Mouse (Mus musculus) E14TG2a.4 (cell line): Measurements from ENCODE around the gene Fam243.

Experiments
- H3K27me3 ChIP-seq: 2 replicates; pipeline ENCODE4 v1.6.1; 2014; ENCODE audit warnings: low read length, control low read depth; ENCODE audit not compliant: insufficient read depth
- H3K36me3 ChIP-seq: 2 replicates; pipeline ENCODE4 v1.6.1; 2014; ENCODE audit warnings: low read length, control low read depth; ENCODE audit not compliant: insufficient read depth
- H3K4me1 ChIP-seq: replicated peaks from 2 replicates; pipeline ENCODE4 v1.6.1; 2014; ENCODE audit warnings: low read depth, low read length, control low read depth
- H3K4me3 ChIP-seq: replicated peaks from 2 replicates; pipeline ENCODE4 v1.5.1; 2014; ENCODE audit warnings: mild to moderate bottlenecking, low read length
- H3K9me3 ChIP-seq: 2 replicates; pipeline ENCODE4 v1.6.1; 2014; ENCODE audit warnings: low read length, control low read depth
- CTCF ChIP-seq: conservative IDR thresholded peaks from 2 replicates; pipeline ENCODE4 v1.5.1; 2014; ENCODE audit warnings: low read length
- NANOG ChIP-seq: IDR thresholded peaks from 2 replicates; pipeline ENCODE4 v1.6.1; 2014; ENCODE audit warnings: borderline replicate concordance, low read length, mixed read lengths
- POU5F1 ChIP-seq: IDR thresholded peaks from 2 replicates; pipeline ENCODE4 v1.6.1; 2014; ENCODE audit warnings: low read length, borderline replicate concordance

Gene Fam243

DNA sequence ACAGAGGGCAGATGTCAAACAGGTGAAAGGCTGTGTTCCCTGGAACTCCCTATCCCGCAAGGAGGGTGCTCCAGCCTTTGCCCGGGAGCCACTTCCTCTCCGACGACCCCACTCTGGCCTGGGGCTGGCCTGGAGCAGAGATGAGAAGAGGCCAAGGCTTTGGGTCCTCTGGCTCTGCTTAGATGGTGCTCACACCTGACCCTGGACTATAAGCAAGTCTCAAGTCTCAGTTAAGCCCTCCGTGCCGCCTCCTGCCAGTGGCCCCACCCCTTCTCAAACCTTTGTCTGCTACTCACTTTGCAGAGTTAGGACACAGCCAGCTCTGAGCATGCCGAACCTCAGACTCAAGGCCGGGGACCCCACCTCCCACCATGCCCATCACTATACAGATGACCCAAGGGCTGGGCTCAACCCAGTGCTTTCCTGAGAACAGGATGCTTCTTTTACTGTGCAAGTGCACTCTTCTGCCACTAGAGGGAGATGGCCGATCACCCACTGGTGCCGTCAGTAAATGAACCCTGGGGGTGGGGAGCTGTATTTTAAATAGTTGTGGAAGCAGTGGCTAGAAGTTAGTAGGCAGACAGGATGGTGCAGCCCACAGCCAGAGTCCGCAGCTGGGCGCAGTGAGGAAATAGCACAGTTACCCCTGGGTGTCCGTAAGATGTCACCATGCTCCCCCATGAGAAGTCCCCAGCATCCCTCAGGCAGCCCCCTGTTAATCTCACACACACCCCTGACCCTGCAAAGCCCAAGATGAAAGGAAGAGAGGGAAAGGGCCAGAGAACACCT lies 7.1 kb downstream of the Fam243 start:
- no peaks in the 10 kb centered on the region for H3K9me3 ChIP-seq
- H3K27me3 ChIP-seq = peaks cover 11% of the 10 kb centered on the region
- TF ChIP-seq NANOG = no peak
- TF ChIP-seq CTCF = peak; percentile 93
- peaks cover 17% of the 10 kb centered on the region; the same call in 1 of the 2 replicates for H3K36me3 ChIP-seq
- H3K4me3 ChIP-seq = no peak overlapping the region
- peaks cover 22% of the 10 kb centered on the region for H3K4me1 ChIP-seq

DNA sequence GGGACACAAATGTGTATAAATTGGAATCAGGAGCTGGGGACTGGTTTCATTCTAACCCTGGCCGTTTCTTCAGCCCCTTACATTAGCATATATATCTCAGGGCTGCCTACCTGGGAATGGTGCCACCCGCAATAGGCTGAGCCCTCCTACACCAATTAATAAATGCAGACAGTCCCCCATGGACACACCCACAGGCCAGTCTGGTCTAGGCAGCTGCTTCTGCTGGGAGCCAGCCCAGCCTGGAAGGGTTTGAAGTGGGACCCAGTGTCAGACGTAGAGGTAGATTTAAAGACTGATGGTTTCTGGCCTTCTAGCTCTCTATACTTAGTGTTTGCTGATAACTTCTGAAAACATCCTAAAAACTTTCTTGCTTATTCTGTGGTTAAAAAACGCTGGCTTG lies 12.1 kb downstream of the Fam243 start:
- Histone ChIP-seq H3K4me3 (no peak overlapping the region), H3K27me3 (no peaks in the 10 kb centered on the region), H3K4me1 (peaks cover 13% of the 10 kb centered on the region; the same call in 1 of the 2 replicates), H3K9me3 (no peaks in the 10 kb centered on the region), H3K36me3 (peaks cover 29% of the 10 kb centered on the region)
- no peak for TF ChIP-seq POU5F1
- TF ChIP-seq NANOG = no peak
- TF ChIP-seq CTCF = no peak

DNA sequence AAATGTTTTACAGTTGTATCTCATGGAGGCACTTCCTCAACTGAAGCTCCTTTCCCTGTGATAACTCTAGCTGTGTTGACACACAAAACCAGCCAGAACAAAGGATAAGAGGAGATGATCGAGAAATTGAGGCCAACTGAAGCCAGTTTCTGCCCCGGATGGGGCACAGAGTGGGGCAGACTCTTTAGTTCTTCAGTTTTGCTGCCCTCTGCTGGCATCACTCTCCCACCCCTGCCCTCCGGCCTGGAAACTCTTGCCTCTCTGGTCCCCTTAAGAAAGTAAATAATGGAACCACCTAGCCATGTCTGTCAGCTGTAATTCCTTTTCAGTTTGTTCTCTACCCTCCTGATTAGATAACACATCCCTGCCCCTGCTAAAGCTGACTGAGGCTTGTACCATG lies 13.3 kb downstream of the Fam243 start:
- TF ChIP-seq POU5F1 (no peak), NANOG (no peak), CTCF (no peak)
- H3K27me3 ChIP-seq = no peaks in the 10 kb centered on the region

DNA sequence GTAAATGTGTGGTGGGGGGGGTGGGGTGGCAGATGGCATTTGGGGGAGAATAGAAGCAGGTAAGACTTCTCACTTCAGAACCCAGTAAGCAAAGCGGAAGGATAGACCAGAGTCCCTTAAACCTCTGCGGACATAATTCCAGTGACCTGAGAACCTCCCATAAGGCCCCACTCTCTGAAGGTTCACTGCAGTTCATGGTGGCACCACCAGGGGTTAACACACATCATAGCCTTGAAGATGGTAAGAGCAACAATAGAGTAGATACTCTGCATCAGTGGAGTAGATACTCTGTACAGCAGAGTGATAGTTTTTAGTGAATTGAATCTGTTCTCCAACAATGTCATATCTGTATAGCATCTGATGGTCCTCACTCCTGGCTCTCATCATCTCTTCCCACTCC lies 15.7 kb downstream of the Fam243 start:
- TF ChIP-seq NANOG (no peak), CTCF (peak; percentile 28)
- Histone ChIP-seq H3K9me3 (no peaks in the 10 kb centered on the region), H3K4me3 (no peak overlapping the region), H3K27me3 (no peaks in the 10 kb centered on the region), H3K4me1 (peaks cover 36% of the 10 kb centered on the region), H3K36me3 (peaks cover 14% of the 10 kb centered on the region)

More for the DNA sequence above, 13.3 kb downstream of the Fam243 start:
- peaks cover 15% of the 10 kb centered on the region for H3K4me1 ChIP-seq
- no peak overlapping the region for H3K4me3 ChIP-seq
- no peaks in the 10 kb centered on the region for H3K9me3 ChIP-seq
- H3K36me3 ChIP-seq = peaks cover 29% of the 10 kb centered on the region

DNA sequence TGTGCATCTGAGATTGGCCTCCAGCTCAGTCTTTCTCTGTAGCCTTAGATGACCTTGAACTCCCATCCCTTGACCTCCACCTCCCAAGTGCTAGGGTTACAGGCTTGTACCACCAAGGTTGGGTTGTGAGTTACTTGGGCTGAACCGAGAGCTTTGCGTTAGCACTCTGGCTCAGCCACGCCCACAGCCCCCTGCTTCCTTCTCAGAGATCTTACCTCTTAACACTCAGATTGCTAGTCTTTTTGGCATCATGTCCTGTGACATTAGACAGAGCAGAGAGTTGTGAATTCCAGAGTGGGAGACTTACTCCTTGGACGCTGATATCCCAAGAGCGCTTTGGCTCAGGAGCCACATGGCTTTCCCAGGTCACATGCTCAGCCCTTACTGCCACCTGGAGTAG lies 18.7 kb downstream of the Fam243 start:
- H3K36me3 ChIP-seq = peaks cover 12% of the 10 kb centered on the region; the same call in 1 of the 2 replicates
- H3K4me3 ChIP-seq = peak overlapping the region; percentile 85; the same call in 1 of the 2 replicates
- TF ChIP-seq CTCF (no peak), POU5F1 (no peak), NANOG (no peak)
- H3K4me1 ChIP-seq = peaks cover 42% of the 10 kb centered on the region
- H3K9me3 ChIP-seq = no peaks in the 10 kb centered on the region
- no peaks in the 10 kb centered on the region for H3K27me3 ChIP-seq

DNA sequence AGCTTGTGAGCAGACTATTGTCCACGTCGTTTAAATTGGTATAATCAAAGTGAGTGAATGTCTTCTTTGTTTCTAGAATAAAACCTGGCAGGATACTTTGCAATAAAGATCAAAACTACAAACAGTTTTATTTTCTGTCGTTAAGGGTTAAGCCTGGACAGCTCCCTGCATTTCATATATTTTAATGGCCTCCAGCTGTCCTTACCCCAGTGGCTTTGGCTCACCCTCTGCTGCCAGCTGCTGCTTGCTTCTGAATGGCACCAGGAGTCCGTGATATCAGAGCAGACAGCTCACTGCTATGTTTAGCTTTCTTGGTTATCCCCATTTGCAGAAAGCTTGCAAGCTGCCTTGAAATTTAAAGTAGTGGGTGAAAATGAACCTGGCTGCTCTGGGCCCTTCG lies 19.3 kb downstream of the Fam243 start:
- TF ChIP-seq POU5F1 (no peak), CTCF (no peak), NANOG (no peak)
- Histone ChIP-seq H3K36me3 (peaks cover 7% of the 10 kb centered on the region; the same call in 1 of the 2 replicates), H3K9me3 (no peaks in the 10 kb centered on the region), H3K4me1 (peaks cover 42% of the 10 kb centered on the region), H3K4me3 (peak overlapping the region; percentile 85), H3K27me3 (no peaks in the 10 kb centered on the region)

DNA sequence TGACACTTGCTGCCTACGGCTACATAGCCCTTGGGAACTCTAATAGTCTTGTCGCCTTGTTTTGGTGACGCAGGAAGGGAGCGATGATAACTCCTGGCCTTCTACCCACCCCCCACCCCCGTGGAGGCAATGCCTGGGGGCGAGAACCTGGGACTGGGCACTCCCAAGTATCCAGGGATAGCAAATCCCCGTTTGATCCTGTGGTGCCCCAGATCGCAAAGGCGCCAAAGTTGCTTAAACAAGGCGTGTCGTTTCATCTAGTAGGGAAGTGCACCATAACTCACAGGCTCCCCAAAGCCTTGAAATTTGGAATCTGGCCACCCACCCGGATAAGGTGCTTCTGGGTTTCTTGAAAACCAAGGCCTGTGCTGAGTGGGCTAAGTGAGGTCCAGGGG lies 19.8 kb downstream of the Fam243 start:
- peaks cover 1% of the 10 kb centered on the region; the same call in 1 of the 2 replicates for H3K36me3 ChIP-seq
- peaks cover 42% of the 10 kb centered on the region for H3K4me1 ChIP-seq
- H3K9me3 ChIP-seq = no peaks in the 10 kb centered on the region
- TF ChIP-seq CTCF = no peak
- peaks cover 4% of the 10 kb centered on the region; the same call in 1 of the 2 replicates for H3K27me3 ChIP-seq
- H3K4me3 ChIP-seq = peak overlapping the region; percentile 85

DNA sequence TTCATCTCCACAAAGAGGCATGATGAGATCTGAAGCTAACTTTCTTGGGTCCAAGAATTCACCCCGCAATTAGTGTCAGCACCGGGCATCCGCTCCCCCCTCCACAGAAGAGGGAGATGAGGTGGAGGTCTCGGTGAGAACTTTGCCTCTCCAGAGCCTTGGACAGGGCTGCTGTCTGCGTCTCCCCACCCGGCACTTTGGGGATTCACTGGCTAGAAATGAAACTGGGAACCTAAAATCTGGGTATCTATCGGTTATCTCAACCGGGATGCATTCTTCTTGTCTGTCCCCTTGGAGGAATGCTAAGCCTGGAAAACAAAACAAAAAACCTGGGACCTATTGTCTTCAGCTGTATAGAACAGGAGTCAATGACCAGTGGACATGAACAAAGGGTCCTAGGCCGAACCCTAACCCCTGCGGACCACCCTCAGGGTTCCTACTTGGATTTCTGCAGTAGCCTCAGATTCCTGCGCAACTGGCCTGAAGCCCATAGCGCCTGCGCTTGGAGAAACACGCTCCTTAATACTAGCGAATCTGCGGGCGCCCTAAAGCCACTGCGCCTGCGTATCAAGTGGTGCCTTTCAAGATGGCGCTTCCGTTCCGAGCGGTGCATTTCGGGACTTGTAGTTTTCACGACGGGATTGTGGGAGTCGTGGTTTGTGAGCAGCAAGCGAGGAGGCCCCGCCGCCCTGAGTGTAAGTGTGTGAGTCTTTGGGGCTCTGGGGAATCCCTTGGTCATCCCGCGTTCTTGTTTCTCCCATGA lies 20.4 kb downstream of the Fam243 start, which contains the start of gene Smim11:
Smim11 (plus strand) TSS at position 638 of the 763 bp plus-strand sequence.
- Histone ChIP-seq H3K4me3 (peak within 1 kb of the TSS; percentile 85), H3K27me3 (peaks cover 4% of the 10 kb centered on the region; the same call in 1 of the 2 replicates), H3K36me3 (no peaks in the 10 kb centered on the region), H3K4me1 (peaks cover 40% of the 10 kb centered on the region), H3K9me3 (no peaks in the 10 kb centered on the region)
- no peak for TF ChIP-seq NANOG
- no peak for TF ChIP-seq CTCF
- TF ChIP-seq POU5F1 = no peak

DNA sequence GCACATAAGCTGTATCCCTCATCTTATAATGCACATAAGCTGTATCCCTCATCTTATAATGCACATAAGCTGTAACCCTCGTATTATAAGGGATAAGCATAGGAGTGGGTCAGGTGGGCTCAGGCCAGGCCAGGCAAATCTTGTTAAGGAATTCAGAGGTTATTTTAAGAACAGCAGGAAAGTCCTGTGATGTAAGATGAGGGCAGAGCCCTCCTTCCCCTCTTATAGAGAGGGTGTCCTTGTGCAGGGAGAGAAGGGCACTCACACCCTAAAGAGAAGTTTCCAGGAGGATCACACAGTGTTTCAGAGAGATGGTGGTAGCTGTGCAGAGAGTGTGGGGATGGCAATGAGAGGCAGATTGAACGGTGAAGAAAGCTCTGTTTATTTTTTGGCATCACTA lies 25.9 kb downstream of the Fam243 start:
- TF ChIP-seq CTCF (no peak), NANOG (no peak), POU5F1 (no peak)
- H3K4me3 ChIP-seq = no peak overlapping the region
- no peaks in the 10 kb centered on the region for H3K36me3 ChIP-seq
- peaks cover 31% of the 10 kb centered on the region for H3K4me1 ChIP-seq
- H3K9me3 ChIP-seq = no peaks in the 10 kb centered on the region
- peaks cover 4% of the 10 kb centered on the region for H3K27me3 ChIP-seq
